Mouse (Mus musculus) kidney, adult 2 months (tissue): ENCODE results near the gene Carmil3. TPM values are rescaled to one million over a fixed set of nuclear protein-coding genes. Genes with fewer than 3 reads are reported as not detected.

Experiments
- DNase-seq: peaks from one replicate; pipeline ENCODE4 v3.0.0; 2021
- H3K27ac ChIP-seq: fragments of 200-500 bp; 2 replicates; pipeline ENCODE4 v1.5.1; 2012; ENCODE audit warnings: low read depth, low read length, control low read depth, inconsistent platforms; ENCODE audit not compliant: insufficient read depth
- H3K27me3 ChIP-seq: fragments of 200-500 bp; replicated peaks from 2 replicates; pipeline ENCODE4 v1.6.1; 2012; ENCODE audit warnings: mild to moderate bottlenecking, moderate library complexity, low read length, inconsistent platforms; ENCODE audit not compliant: control insufficient read depth, insufficient read depth
- H3K36me3 ChIP-seq: fragments of 200-500 bp; 2 replicates; pipeline ENCODE4 v1.6.1; 2012; ENCODE audit warnings: mild to moderate bottlenecking, moderate library complexity, low read length, inconsistent platforms; ENCODE audit not compliant: control insufficient read depth, insufficient read depth
- H3K4me1 ChIP-seq: fragments of 200-500 bp; 2 replicates; pipeline ENCODE4 v1.6.1; 2011; ENCODE audit warnings: low read length; ENCODE audit not compliant: control insufficient read depth, insufficient read depth
- H3K4me3 ChIP-seq: fragments of 200-500 bp; 2 replicates; pipeline ENCODE4 v1.5.1; 2011; ENCODE audit warnings: mild to moderate bottlenecking, low read depth, low read length, control low read depth; ENCODE audit not compliant: insufficient read depth
- CTCF ChIP-seq: fragments of 200-500 bp; conservative IDR thresholded peaks from 2 replicates; pipeline ENCODE4 v1.5.1; 2011; ENCODE audit warnings: low read depth, mild to moderate bottlenecking, control low read depth, low read length, moderate library complexity, mixed read lengths; ENCODE audit not compliant: insufficient read depth, insufficient read length
- POLR2A ChIP-seq: fragments of 200-500 bp; IDR thresholded peaks from one replicate; pipeline ENCODE4 v1.6.1; 2011; ENCODE audit warnings: low read depth, low read length, control low read depth
- WGBS: fragments of 180-500 bp; shearing (Covaris S2); methylation state at CpG from one replicate; pipeline ENCODE4 v1.1.7; 2018; 5-methylcytosine and 5-hydroxymethylcytosine counted together
- polyA plus RNA-seq: library from polyadenylated mRNA; depleted of rRNA; stranded (reverse); fragments of >200 nt; gene quantifications from 2 replicates; pipeline ENCODE4 v1.2.3, GENCODE M21; 2012; rRNA removed

Carmil3 gene
- polyA plus RNA-seq, 1 experiment: 3.5 TPM

- peaks cover 4% of the 10 kb centered on the region for H3K4me1 ChIP-seq
- no peaks in the 10 kb centered on the region for H3K27me3 ChIP-seq
- TF ChIP-seq POLR2A (no peak), CTCF (no peak)
- no peak for DNase-seq
- H3K27ac ChIP-seq: no peak overlapping the region
- no peak overlapping the region for H3K4me3 ChIP-seq
- no peaks in the 10 kb centered on the region for H3K36me3 ChIP-seq
Measured at GRCm38 (mm10) chr14:55554635-55555034, 64.2 kb downstream of the Carmil3 start.

GRCm38 (mm10) chr14:55555788-55556187 is 65.3 kb downstream of the Carmil3 start:
- 87% methylated on average over 3 of the region's 3 CpGs for WGBS

DNA sequence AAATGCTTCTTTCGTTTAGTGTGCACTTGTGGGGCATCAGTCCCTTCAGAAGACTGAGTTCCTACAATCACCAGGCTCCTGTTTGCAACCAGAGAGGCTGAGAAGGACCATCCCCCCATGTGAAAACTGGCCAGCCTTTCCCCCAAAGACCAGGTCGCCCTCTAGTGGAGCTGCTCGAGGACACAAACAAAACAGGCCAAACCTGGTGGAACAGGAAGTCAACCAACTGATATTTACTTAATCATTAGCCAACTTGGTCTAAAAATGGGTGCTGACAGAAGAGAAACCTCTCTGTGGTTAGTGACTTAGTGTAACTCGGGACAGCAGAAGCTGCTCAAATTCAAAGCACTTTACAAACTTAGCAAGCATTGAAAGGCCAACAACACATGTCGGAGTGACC is 66.6 kb downstream of the Carmil3 start:
- no peak overlapping the region for H3K4me3 ChIP-seq
- WGBS: 11% methylated on average over 5 of the region's 5 CpGs
- H3K27me3 ChIP-seq: no peaks in the 10 kb centered on the region
- H3K27ac ChIP-seq: peak overlapping the region; percentile 91
- peaks cover 12% of the 10 kb centered on the region for H3K4me1 ChIP-seq
- DNase-seq: peak; percentile 93
- TF ChIP-seq CTCF: peak; percentile 96
- TF ChIP-seq POLR2A: no peak
- no peaks in the 10 kb centered on the region for H3K36me3 ChIP-seq

More at GRCm38 (mm10) chr14:55555788-55556187, 65.3 kb downstream of the Carmil3 start:
- no peak overlapping the region for H3K4me3 ChIP-seq
- H3K27ac ChIP-seq: no peak overlapping the region
- peaks cover 4% of the 10 kb centered on the region for H3K4me1 ChIP-seq
- no peaks in the 10 kb centered on the region for H3K27me3 ChIP-seq
- no peak for DNase-seq
- H3K36me3 ChIP-seq: no peaks in the 10 kb centered on the region
- no peak for TF ChIP-seq POLR2A
- TF ChIP-seq CTCF: no peak

DNA sequence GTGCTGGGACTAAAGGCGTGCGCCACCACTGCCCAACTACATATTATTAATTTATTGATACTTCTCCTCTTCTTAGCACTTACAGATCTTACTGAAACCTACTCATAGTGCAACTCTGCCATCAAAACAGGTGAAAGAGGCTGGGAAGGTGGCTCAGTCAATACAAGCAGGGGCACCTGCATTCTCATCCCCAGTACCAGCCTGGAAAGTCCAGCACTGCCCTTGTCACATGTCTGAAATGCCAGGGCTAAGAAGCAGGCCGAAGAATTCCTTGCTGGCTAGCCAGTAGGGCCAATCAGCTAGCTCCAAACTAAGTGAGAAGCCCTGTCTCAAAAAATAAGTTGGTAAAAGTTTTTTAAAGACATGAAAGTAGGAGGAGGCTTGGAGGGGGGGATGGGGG is 67.1 kb downstream of the Carmil3 start:
- peak; percentile 54 for DNase-seq
- no peak overlapping the region for H3K4me3 ChIP-seq
- H3K27ac ChIP-seq: peak overlapping the region; percentile 91
- TF ChIP-seq CTCF (no peak), POLR2A (no peak)
- 74% methylated on average over 3 of the region's 3 CpGs for WGBS
- peaks cover 12% of the 10 kb centered on the region for H3K4me1 ChIP-seq
- H3K36me3 ChIP-seq: no peaks in the 10 kb centered on the region
- H3K27me3 ChIP-seq: no peaks in the 10 kb centered on the region

Other genes with a start within 250 kb of the Carmil3 start
- gene Dhrs4, start 11.9 kb upstream of the Carmil3 start, polyA plus RNA-seq: 141 and 173 TPM in 2 replicates
- 0.11 and 0.22 TPM in 2 replicates for gene Cpne6, start 19.8 kb downstream of the Carmil3 start, polyA plus RNA-seq
- not detected in 2 replicates for gene Nrl, start 34.3 kb downstream of the Carmil3 start, polyA plus RNA-seq
- 22.9 and 27.4 TPM in 2 replicates for gene Pck2, start 49.6 kb downstream of the Carmil3 start, polyA plus RNA-seq
- 223 and 243 TPM in 2 replicates for gene Dcaf11, start 69.4 kb downstream of the Carmil3 start, polyA plus RNA-seq
- gene A730061H03Rik, start 69.8 kb downstream of the Carmil3 start, polyA plus RNA-seq: 0.75 and 1.4 TPM in 2 replicates
- gene Fitm1, start 85.0 kb downstream of the Carmil3 start, polyA plus RNA-seq: 115 and 116 TPM in 2 replicates
- gene Psme1, start 87.5 kb downstream of the Carmil3 start, polyA plus RNA-seq: 60.5 and 77.5 TPM in 2 replicates
- 21.9 and 24.9 TPM in 2 replicates for gene Emc9, start 94.7 kb downstream of the Carmil3 start, polyA plus RNA-seq
- 53.1 and 60.2 TPM in 2 replicates for gene Psme2, start 100.5 kb downstream of the Carmil3 start, polyA plus RNA-seq
- 27.0 and 27.6 TPM in 2 replicates for gene Rnf31, start 101.1 kb downstream of the Carmil3 start, polyA plus RNA-seq
- gene Irf9, start 112.9 kb downstream of the Carmil3 start, polyA plus RNA-seq: 36.9 and 39.9 TPM in 2 replicates
- gene Rec8, start 127.4 kb downstream of the Carmil3 start, polyA plus RNA-seq: 11.4 and 13.3 TPM in 2 replicates
- gene Ipo4, start 145.3 kb downstream of the Carmil3 start, polyA plus RNA-seq: 69.7 and 84.9 TPM in 2 replicates
- gene Gm49378, start 147.2 kb downstream of the Carmil3 start, polyA plus RNA-seq: 3.2 and 4.0 TPM in 2 replicates
- gene Tm9sf1, start 153.2 kb downstream of the Carmil3 start, polyA plus RNA-seq: 109 and 110 TPM in 2 replicates
- 0.67 and 0.79 TPM in 2 replicates for gene Tssk4, start 159.5 kb downstream of the Carmil3 start, polyA plus RNA-seq
- gene Mdp1, start 169.9 kb downstream of the Carmil3 start, polyA plus RNA-seq: 22.4 and 27.2 TPM in 2 replicates
- 18.7 and 21.7 TPM in 2 replicates for gene Gmpr2, start 181.3 kb downstream of the Carmil3 start, polyA plus RNA-seq
- 321 and 438 TPM in 2 replicates for gene Nedd8, start 181.5 kb downstream of the Carmil3 start, polyA plus RNA-seq
- 9.9 and 10.2 TPM in 2 replicates for gene Tinf2, start 191.2 kb downstream of the Carmil3 start, polyA plus RNA-seq
- gene Tgm1, start 223.3 kb downstream of the Carmil3 start, polyA plus RNA-seq: 29.6 and 30.1 TPM in 2 replicates
- gene Rabggta, start 231.6 kb downstream of the Carmil3 start, polyA plus RNA-seq: 70.0 and 86.9 TPM in 2 replicates